Mouse (Mus musculus) olfactory bulb, adult 2 months (tissue): Measurements from ENCODE around the gene Mdga1.

Experiments used
- CTCF ChIP-seq: fragments of 200-500 bp; IDR thresholded peaks from 2 replicates; pipeline ENCODE4 v1.5.1; 2012; ENCODE audit warnings: low read depth, mild to moderate bottlenecking, low read length, moderate library complexity; ENCODE audit not compliant: insufficient read depth
- POLR2A ChIP-seq: fragments of 200-500 bp; IDR thresholded peaks from 2 replicates; pipeline ENCODE4 v1.6.1; 2012; ENCODE audit warnings: mild to moderate bottlenecking, low read depth, low read length, moderate library complexity; ENCODE audit not compliant: insufficient read depth

DNA sequence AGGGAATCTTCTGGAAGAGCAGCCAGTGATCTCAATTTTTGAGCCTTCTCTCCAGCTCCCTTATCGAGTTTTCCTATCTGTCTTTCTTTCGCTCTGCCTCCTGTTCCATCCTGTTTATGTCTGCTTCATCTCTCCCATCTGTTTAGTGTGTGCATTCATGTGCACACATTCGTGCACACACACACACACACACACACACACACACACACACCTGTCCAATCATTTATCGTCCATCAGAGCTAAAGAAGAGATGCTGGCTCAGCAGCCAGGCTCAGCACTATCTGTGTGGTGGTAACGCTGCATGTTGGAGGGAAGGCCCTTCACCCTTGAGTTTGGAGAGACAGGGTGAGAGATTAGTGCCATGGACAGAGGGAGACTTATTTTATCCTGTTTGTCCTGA lies 13.3 kb upstream of the Mdga1 start:
- no peak for TF ChIP-seq CTCF
- no peak for TF ChIP-seq POLR2A
